Comparison of ENCODE assay signal across 10 mouse cellular contexts in genomic region chr2:71965476-71965875, GRCm38 (mm10). TPM values are rescaled to one million over a fixed set of nuclear protein-coding genes. Genes with fewer than 3 reads are reported as not detected.
DNase-seq lines count a peak whose midpoint lies in the region; ATAC-seq and TF ChIP-seq lines count a peak whose summit lies in the region.
"Had no signal": no experiment of that assay in that cellular context is flagged by ENCODE, and none has a peak within 500 bp of the region (broad histone marks: within the 10 kb centered on the region; RNA-seq: fewer than 3 reads in every experiment).

No protein-coding gene starts in this region.

- H3K9ac ChIP-seq in hindbrain, embryonic 16.5 days (ENCODE audit: low read depth, low read length): no peak overlapping the region
- no peak overlapping the region for H3K9ac ChIP-seq in CH12.LX (ENCODE audit: insufficient read depth, low read depth)
- H3K9ac ChIP-seq: embryonic facial prominence, embryonic 12.5 days; limb, embryonic 12.5 days had no signal

- no peaks in the 10 kb centered on the region for H3K27me3 ChIP-seq in hindbrain, embryonic 10.5 days (ENCODE audit: insufficient read depth, poor library complexity, severe bottlenecking)
- H3K27me3 ChIP-seq in hindbrain, embryonic 16.5 days (replicated peaks; ENCODE audit: control insufficient read depth, insufficient read depth, low read length): no peaks in the 10 kb centered on the region
- H3K27me3 ChIP-seq in CH12.LX (replicated peaks): no peaks in the 10 kb centered on the region
- H3K27me3 ChIP-seq: embryonic facial prominence, embryonic 12.5 days; limb, embryonic 12.5 days had no signal

- TF ChIP-seq CTCF in CH12.LX (conservative IDR thresholded peaks at IDR 0.05 in 1 of 2, IDR thresholded peaks at IDR 0.05 in 1 of 2; ENCODE audit: low read depth in 2 of 2, low read length in 2 of 2): peak; percentile 80 to 84

- peak; percentile 53 for TF ChIP-seq RAD21 in CH12.LX (IDR thresholded peaks at IDR 0.05; ENCODE audit: low read depth, low read length)

- TF ChIP-seq EP300 in CH12.LX (IDR thresholded peaks at IDR 0.05; ENCODE audit: low read length): no peak

- no peak for TF ChIP-seq POLR2A in CH12.LX (IDR thresholded peaks at IDR 0.05; ENCODE audit: low read depth, low read length)

- peak; percentile 18 for DNase-seq in hindbrain, embryonic 10.5 days (ENCODE audit: low spot score)
- DNase-seq in CH12.LX (ENCODE audit: extremely low read depth): peak; percentile 72
- DNase-seq in adrenal gland, postnatal 36 days: peak; percentile 73 to 85
- DNase-seq in retina, embryonic 14.5 days (ENCODE audit: low spot score): peak; percentile 45
- no peak for DNase-seq in Muller cell, postnatal 12 days (ENCODE audit: inconsistent ontology term)
- DNase-seq in frontal cortex, postnatal 25 days (ENCODE audit: low spot score in 2 of 2): no peak

- H3K9me3 ChIP-seq in hindbrain, embryonic 10.5 days: no peaks in the 10 kb centered on the region
- no peaks in the 10 kb centered on the region for H3K9me3 ChIP-seq in hindbrain, embryonic 16.5 days (ENCODE audit: control insufficient read depth, low read length)
- H3K9me3 ChIP-seq in CH12.LX (replicated peaks; ENCODE audit: low read length): no peaks in the 10 kb centered on the region
- H3K9me3 ChIP-seq: embryonic facial prominence, embryonic 12.5 days; limb, embryonic 12.5 days had no signal

- H3K4me3 ChIP-seq in hindbrain, embryonic 10.5 days: no peak overlapping the region
- H3K4me3 ChIP-seq in hindbrain, embryonic 16.5 days (ENCODE audit: low read length): no peak overlapping the region
- no peak overlapping the region for H3K4me3 ChIP-seq in CH12.LX (replicated peaks in 1 of 3; ENCODE audit: low read depth in 2 of 3, low read length in 2 of 3, poor library complexity in 1 of 3)
- H3K4me3 ChIP-seq: embryonic facial prominence, embryonic 12.5 days; limb, embryonic 12.5 days had no signal

- in situ Hi-C loops in CH12.LX (cut with MboI; ENCODE audit: low pct_ligation_motif_present, low pct_unique_long_range_greater_than_20kb, low sequenced_read_pairs): loop anchor here (5.0 kb wide), 1 partner anchor 62 kb away; no protein-coding TSS in a partner anchor

- no peaks in the 10 kb centered on the region for H3K79me2 ChIP-seq in CH12.LX (replicated peaks; ENCODE audit: control insufficient read depth, extremely low read depth, insufficient read depth, poor library complexity, severe bottlenecking)

- no peak overlapping the region for H3K4me2 ChIP-seq in hindbrain, embryonic 16.5 days (ENCODE audit: low read length)
- H3K4me2 ChIP-seq in CH12.LX (ENCODE audit: insufficient read depth, low read depth, poor library complexity, severe bottlenecking): no peak overlapping the region
- H3K4me2 ChIP-seq: embryonic facial prominence, embryonic 12.5 days; limb, embryonic 12.5 days had no signal

- ATAC-seq in hindbrain, embryonic 16.5 days: no peak
- peak; percentile 66 for ATAC-seq in granulocyte monocyte progenitor cell, adult 5-6 weeks (replicated peaks; ENCODE audit: poor library complexity, severe bottlenecking)

- WGBS in hindbrain, embryonic 10.5 days: 87% methylated on average over 4 of the region's 4 CpGs
- 90% methylated on average over 4 of the region's 4 CpGs for WGBS in hindbrain, embryonic 16.5 days

- H3K4me1 ChIP-seq in hindbrain, embryonic 10.5 days (replicated peaks): no peaks in the 10 kb centered on the region; the same call in 1 of the 2 replicates
- H3K4me1 ChIP-seq in hindbrain, embryonic 16.5 days (ENCODE audit: control insufficient read depth, insufficient read depth, low read depth, low read length): no peaks in the 10 kb centered on the region
- H3K4me1 ChIP-seq in CH12.LX (ENCODE audit: control insufficient read depth in 1 of 2, insufficient read depth in 2 of 2): peaks cover 3 to 7% of the 10 kb centered on the region in 2 experiments; a peak in 2 of 4 replicates
- H3K4me1 ChIP-seq: embryonic facial prominence, embryonic 12.5 days had no signal

- H3K36me3 ChIP-seq in hindbrain, embryonic 10.5 days: no peaks in the 10 kb centered on the region
- H3K36me3 ChIP-seq in hindbrain, embryonic 16.5 days (ENCODE audit: control insufficient read depth, insufficient read depth, low read length): no peaks in the 10 kb centered on the region
- no peaks in the 10 kb centered on the region for H3K36me3 ChIP-seq in CH12.LX (replicated peaks in 1 of 2; ENCODE audit: control insufficient read depth in 1 of 2, insufficient read depth in 1 of 2, low read length in 1 of 2)
- H3K36me3 ChIP-seq: embryonic facial prominence, embryonic 12.5 days; limb, embryonic 12.5 days had no signal

- dilution Hi-C loops in CH12.LX (cut with MboI; ENCODE audit: extremely low pct_ligation_motif_present, extremely low pct_unique_long_range_greater_than_20kb, low sequenced_read_pairs): no loop called here

- no peak overlapping the region for H3K27ac ChIP-seq in hindbrain, embryonic 10.5 days
- H3K27ac ChIP-seq in hindbrain, embryonic 16.5 days (ENCODE audit: low read depth, low read length): no peak overlapping the region
- H3K27ac ChIP-seq in CH12.LX (ENCODE audit: insufficient read depth, low read depth): no peak overlapping the region
- H3K27ac ChIP-seq: embryonic facial prominence, embryonic 12.5 days; limb, embryonic 12.5 days had no signal

TF ChIP-seq in CH12.LX, 34 proteins besides CTCF, POLR2A, EP300 and RAD21:
- TF ChIP-seq JUND (conservative IDR thresholded peaks at IDR 0.05; ENCODE audit: low read depth, low read length) (no peak), SMC3 (IDR thresholded peaks at IDR 0.05; ENCODE audit: low read depth, low read length) (peak; percentile 84)

RNA-seq across cellular contexts. Expression of gene Rapgef4, which starts 15.6 kb away (rescaled TPM):
- polyA plus RNA-seq in hindbrain, embryonic 10.5 days (2016; fragmentation: Nextera tagmentation; extraction: Ambion mirVana): 2.9 and 3.3 TPM in 2 replicates
- 38.6 and 41.3 TPM in 2 replicates for polyA plus RNA-seq in hindbrain, embryonic 16.5 days (2015; fragmentation: Nextera tagmentation; extraction: Ambion mirVana)
- total RNA-seq in CH12.LX (2012; rRNA removed) (0.13 TPM in 1 of 2 replicates, not detected in the other), CH12.LX (2014; rRNA removed) (0.05 and 0.12 TPM in 2 replicates)
- polyA plus RNA-seq in CH12.LX (2012; ENCODE audit: insufficient read length, low read depth): 0.11 TPM in 1 of 2 replicates, not detected in the other
- 100 to 1,000 TPM; 131 to 359 TPM for total RNA-seq in adrenal gland, postnatal 36 days (2021)
- total RNA-seq in granulocyte monocyte progenitor cell, adult 5-6 weeks (2014; fragmentation: Nextera tagmentation): 5.3 TPM in 1 of 2 replicates, not detected in the other
- total RNA-seq in granulocyte monocyte progenitor cell, adult 5-6 weeks (2017): 1.2 and 2.6 TPM in 2 replicates

Comparison
In these comparisons a context has a peak if more than half of its experiments do, and no peak if none do; other contexts are left out.
1. DNase-seq: peak in hindbrain, embryonic 10.5 days (single experiment), CH12.LX (single experiment), adrenal gland, postnatal 36 days (2 of 2) and retina, embryonic 14.5 days (single experiment); none in Muller cell, postnatal 12 days (single experiment) and frontal cortex, postnatal 25 days (0 of 2).
2. RNA of gene Rapgef4, which starts 15.6 kb away (total RNA-seq): 131 to 359 TPM in adrenal gland, postnatal 36 days; 1.2 to 5.3 TPM in granulocyte monocyte progenitor cell, adult 5-6 weeks and 0.05 to 0.13 TPM in CH12.LX; every median in the first group is over 10 times any median in the second.